Mouse (Mus musculus): ENCODE data around the gene Foxa2. TPM values are rescaled to one million over a fixed set of nuclear protein-coding genes. Genes with fewer than 3 reads are reported as not detected.

Foxa2 gene
- polyA plus RNA-seq, 1 experiment: 0.55 TPM

DNA sequence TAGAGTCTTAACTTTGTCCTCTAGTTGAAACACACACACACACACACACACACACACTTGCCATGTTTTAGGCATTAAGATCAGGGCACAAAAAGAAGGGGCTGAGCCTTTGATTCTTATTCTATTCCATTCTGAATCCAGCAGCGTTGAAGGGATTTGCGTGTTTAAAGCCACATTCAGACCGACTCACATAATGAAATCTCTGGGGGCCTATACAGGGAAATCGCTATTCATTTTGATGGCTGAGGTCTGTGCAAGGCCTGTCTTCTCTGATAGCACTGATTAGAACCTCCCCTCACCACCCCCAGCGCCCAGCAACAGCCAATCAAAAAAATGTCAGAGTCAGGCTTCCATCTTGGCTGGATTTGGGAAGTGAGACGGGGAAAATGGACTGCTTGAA lies 13.9 kb upstream of the Foxa2 start:
- H3K27ac ChIP-seq (ENCODE audit: control insufficient read depth, insufficient read depth, low read length): no peak overlapping the region
- no peaks in the 10 kb centered on the region for H3K36me3 ChIP-seq (ENCODE audit: control insufficient read depth, insufficient read depth, low read length)
- no peaks in the 10 kb centered on the region for H3K4me1 ChIP-seq (replicated peaks; ENCODE audit: control insufficient read depth, insufficient read depth, low read length)
- DNase-seq: no peak
- H3K4me3 ChIP-seq (ENCODE audit: control insufficient read depth, insufficient read depth, low read length): no peak overlapping the region
- no peaks in the 10 kb centered on the region for H3K27me3 ChIP-seq (ENCODE audit: control insufficient read depth, insufficient read depth, low read length)
- TF ChIP-seq POLR2A (IDR thresholded peaks at IDR 0.05; ENCODE audit: control insufficient read depth, extremely low read depth, insufficient read depth, low read length, poor library complexity): no peak
- no peak for TF ChIP-seq CTCF (IDR thresholded peaks at IDR 0.05; ENCODE audit: borderline replicate concordance, control insufficient read depth, extremely low read depth, insufficient read depth, low read length, poor library complexity)
- WGBS: 85% methylated on average over 6 of the region's 6 CpGs

DNA sequence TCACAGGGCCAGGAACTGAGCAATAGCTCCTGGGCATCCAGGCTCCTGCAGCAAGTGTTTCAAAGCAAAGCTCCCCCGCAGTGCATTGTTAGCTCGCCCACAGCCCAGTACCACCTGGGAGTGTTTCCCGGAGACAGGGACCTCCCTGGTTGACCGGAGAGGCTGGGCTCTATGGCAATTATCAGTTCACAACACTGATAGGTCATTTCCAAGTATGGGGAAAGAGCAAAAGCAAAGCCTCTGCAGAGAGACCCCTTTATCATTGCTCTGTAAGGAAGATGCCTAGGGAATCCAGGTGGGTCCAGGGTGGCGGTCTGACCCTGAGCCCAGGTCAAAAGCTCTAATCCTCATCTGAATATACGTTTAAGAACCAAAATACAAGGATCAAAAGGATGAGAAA lies 6.6 kb upstream of the Foxa2 start:
- Histone ChIP-seq H3K27me3 (ENCODE audit: control insufficient read depth, insufficient read depth, low read length) (no peaks in the 10 kb centered on the region; the same call in 1 of the 2 replicates), H3K36me3 (ENCODE audit: control insufficient read depth, insufficient read depth, low read length) (no peaks in the 10 kb centered on the region)
- TF ChIP-seq CTCF (IDR thresholded peaks at IDR 0.05; ENCODE audit: borderline replicate concordance, control insufficient read depth, extremely low read depth, insufficient read depth, low read length, poor library complexity): no peak
- TF ChIP-seq POLR2A (IDR thresholded peaks at IDR 0.05; ENCODE audit: control insufficient read depth, extremely low read depth, insufficient read depth, low read length, poor library complexity): no peak

DNA sequence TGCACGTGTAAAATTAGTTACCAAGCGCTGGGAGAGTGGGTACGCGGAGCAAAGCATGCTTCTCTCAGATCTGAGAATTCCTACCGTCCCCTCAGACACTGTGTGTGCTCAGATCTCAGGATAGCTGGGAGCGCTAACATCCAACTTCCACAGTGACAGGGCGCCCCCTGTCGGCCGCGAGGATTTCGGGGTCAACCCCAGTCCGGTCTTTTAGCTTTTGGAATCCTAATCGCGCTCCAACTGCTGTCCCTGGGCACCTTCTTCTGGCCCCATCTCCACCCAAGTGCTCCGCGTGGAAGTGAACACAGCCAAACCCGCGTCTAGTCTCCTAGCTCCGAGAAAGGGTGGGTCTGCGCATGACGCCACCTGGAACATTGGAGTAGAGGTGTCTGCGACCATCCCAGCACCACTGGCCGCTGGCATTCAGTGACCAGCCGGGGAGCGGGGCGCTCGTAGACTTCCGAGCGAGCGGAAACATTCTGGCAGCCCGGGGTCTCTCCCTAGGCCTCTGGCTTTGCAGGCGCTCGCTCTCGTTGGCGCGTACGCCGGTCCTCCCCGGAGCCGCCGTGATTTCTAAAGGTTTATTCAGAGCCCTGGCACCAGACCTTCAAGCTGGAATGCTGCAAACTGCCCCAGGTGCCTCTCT lies 1.8 kb upstream of the Foxa2 start:
- TF ChIP-seq CTCF (IDR thresholded peaks at IDR 0.05; ENCODE audit: borderline replicate concordance, control insufficient read depth, extremely low read depth, insufficient read depth, low read length, poor library complexity) (0 out of 2 replicates have a peak, but pooled peaks have one; percentile 38), POLR2A (IDR thresholded peaks at IDR 0.05; ENCODE audit: control insufficient read depth, extremely low read depth, insufficient read depth, low read length, poor library complexity) (no peak)
- DNase-seq: peak; percentile 30
- Histone ChIP-seq H3K36me3 (ENCODE audit: control insufficient read depth, insufficient read depth, low read length) (no peaks in the 10 kb centered on the region), H3K4me1 (replicated peaks; ENCODE audit: control insufficient read depth, insufficient read depth, low read length) (no peaks in the 10 kb centered on the region), H3K27me3 (ENCODE audit: control insufficient read depth, insufficient read depth, low read length) (peaks cover 22% of the 10 kb centered on the region), H3K4me3 (ENCODE audit: control insufficient read depth, insufficient read depth, low read length) (no peak overlapping the region), H3K27ac (ENCODE audit: control insufficient read depth, insufficient read depth, low read length) (no peak overlapping the region)
- 5% methylated on average over 41 of the region's 41 CpGs for WGBS

More for the DNA sequence above, 6.6 kb upstream of the Foxa2 start:
- 37% methylated on average over 6 of the region's 6 CpGs for WGBS
- Histone ChIP-seq H3K4me3 (ENCODE audit: control insufficient read depth, insufficient read depth, low read length) (no peak overlapping the region), H3K4me1 (replicated peaks; ENCODE audit: control insufficient read depth, insufficient read depth, low read length) (no peaks in the 10 kb centered on the region), H3K27ac (ENCODE audit: control insufficient read depth, insufficient read depth, low read length) (no peak overlapping the region)
- DNase-seq: no peak

DNA sequence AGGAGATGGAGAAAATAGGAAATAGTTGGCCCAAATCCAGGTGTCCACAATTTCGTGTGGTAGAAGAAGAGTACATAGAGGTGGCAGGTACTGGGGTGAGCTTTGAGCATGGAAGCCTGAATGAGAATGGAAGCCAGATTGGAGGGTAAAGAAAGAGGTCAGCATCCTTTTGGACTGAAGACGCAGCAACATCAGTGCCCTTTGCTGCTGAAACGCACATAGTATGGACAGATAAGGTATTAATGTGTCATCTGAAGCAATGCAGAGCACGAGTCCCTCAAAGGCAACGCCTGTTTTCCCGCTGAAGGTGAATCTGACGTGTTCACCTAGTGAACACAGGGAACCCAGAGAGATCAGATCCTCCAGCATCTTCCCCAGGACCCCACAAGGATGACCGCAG lies 842 bp upstream of the Foxa2 start:
- TF ChIP-seq POLR2A (IDR thresholded peaks at IDR 0.05; ENCODE audit: control insufficient read depth, extremely low read depth, insufficient read depth, low read length, poor library complexity) (no peak), CTCF (IDR thresholded peaks at IDR 0.05; ENCODE audit: borderline replicate concordance, control insufficient read depth, extremely low read depth, insufficient read depth, low read length, poor library complexity) (no peak)
- H3K4me1 ChIP-seq (replicated peaks; ENCODE audit: control insufficient read depth, insufficient read depth, low read length): no peaks in the 10 kb centered on the region
- H3K36me3 ChIP-seq (ENCODE audit: control insufficient read depth, insufficient read depth, low read length): no peaks in the 10 kb centered on the region
- H3K4me3 ChIP-seq (ENCODE audit: control insufficient read depth, insufficient read depth, low read length): no peak overlapping the region
- WGBS: 15% methylated on average over 8 of the region's 8 CpGs
- no peak for DNase-seq
- H3K27ac ChIP-seq (ENCODE audit: control insufficient read depth, insufficient read depth, low read length): no peak overlapping the region
- H3K27me3 ChIP-seq (ENCODE audit: control insufficient read depth, insufficient read depth, low read length): peaks cover 24% of the 10 kb centered on the region

DNA sequence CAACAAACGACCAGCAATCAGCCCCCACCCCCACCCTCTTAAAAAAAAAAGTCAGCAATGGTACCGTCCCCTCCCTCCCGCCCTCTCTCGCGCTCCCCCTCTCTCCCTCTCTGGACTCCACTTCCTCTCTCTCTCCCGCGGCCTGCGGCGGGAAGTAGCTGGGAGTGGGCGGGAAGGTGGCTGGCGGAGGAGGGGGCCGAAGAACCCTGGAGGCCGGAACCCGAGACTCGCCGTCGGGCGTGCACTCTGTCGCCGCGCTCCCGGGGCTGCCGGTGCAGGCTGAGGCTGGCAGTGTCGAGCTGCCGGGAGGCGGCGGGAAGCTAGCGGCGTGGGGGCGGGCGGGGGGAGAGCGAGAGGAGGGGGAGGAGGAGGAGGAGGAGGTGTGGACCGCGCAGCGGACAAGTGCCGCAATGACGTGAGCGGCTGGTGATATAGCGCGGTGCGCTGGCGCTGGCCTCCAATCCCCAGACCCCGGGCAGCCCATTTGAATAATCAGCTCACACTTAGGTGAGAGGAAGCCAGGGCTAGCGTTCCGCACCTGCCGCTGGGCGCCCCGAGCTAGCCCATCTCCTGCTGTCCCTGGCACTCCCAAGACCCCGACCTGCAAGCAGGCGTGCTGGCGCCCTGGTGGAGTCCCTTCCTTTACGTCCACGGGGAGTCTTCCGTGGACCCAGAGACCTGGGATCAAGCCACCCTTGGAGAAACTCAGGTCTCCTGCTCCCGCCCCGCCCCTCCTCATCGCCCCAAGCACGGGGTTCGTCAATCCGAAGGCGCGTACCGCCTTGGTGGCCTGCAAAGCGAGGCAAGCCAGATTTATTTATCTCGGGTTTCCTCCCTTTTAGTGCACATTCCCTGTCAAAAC lies 601 bp downstream of the Foxa2 start:
- Histone ChIP-seq H3K27ac (ENCODE audit: control insufficient read depth, insufficient read depth, low read length) (no peak overlapping the region), H3K4me1 (replicated peaks; ENCODE audit: control insufficient read depth, insufficient read depth, low read length) (no peaks in the 10 kb centered on the region), H3K27me3 (ENCODE audit: control insufficient read depth, insufficient read depth, low read length) (peaks cover 27% of the 10 kb centered on the region), H3K36me3 (ENCODE audit: control insufficient read depth, insufficient read depth, low read length) (no peaks in the 10 kb centered on the region), H3K4me3 (ENCODE audit: control insufficient read depth, insufficient read depth, low read length) (no peak overlapping the region)
- TF ChIP-seq POLR2A (IDR thresholded peaks at IDR 0.05; ENCODE audit: control insufficient read depth, extremely low read depth, insufficient read depth, low read length, poor library complexity) (no peak), CTCF (IDR thresholded peaks at IDR 0.05; ENCODE audit: borderline replicate concordance, control insufficient read depth, extremely low read depth, insufficient read depth, low read length, poor library complexity) (no peak)
- WGBS: 3% methylated on average over 58 of the region's 65 CpGs
- no peak for DNase-seq

DNA sequence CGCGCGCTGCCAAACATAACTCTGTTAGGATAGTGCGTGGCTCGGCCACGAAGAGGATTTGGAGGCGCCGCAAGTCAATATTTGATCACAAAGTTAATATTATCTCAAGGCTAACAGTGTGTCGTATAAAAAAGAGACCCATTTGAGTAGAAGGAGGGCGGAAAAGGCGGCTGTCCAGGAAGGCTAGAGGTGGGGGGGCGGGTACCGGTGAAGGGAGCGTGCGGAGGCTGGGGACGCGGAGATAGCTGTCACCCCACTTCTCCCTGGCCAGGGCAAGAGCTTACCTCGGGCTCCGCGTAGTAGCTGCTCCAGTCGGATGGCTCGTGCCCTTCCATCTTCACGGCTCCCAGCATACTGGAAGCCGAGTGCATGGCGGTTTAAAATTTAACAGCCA lies 1.2 kb downstream of the Foxa2 start:
- WGBS: 4% methylated on average over 25 of the region's 25 CpGs
- no peaks in the 10 kb centered on the region for H3K36me3 ChIP-seq (ENCODE audit: control insufficient read depth, insufficient read depth, low read length)
- TF ChIP-seq CTCF (IDR thresholded peaks at IDR 0.05; ENCODE audit: borderline replicate concordance, control insufficient read depth, extremely low read depth, insufficient read depth, low read length, poor library complexity) (no peak), POLR2A (IDR thresholded peaks at IDR 0.05; ENCODE audit: control insufficient read depth, extremely low read depth, insufficient read depth, low read length, poor library complexity) (no peak)
- peaks cover 29% of the 10 kb centered on the region for H3K27me3 ChIP-seq (ENCODE audit: control insufficient read depth, insufficient read depth, low read length)
- no peaks in the 10 kb centered on the region for H3K4me1 ChIP-seq (replicated peaks; ENCODE audit: control insufficient read depth, insufficient read depth, low read length)
- H3K4me3 ChIP-seq (ENCODE audit: control insufficient read depth, insufficient read depth, low read length): no peak overlapping the region
- no peak overlapping the region for H3K27ac ChIP-seq (ENCODE audit: control insufficient read depth, insufficient read depth, low read length)
- no peak for DNase-seq

Data from thymus, adult 2 months (tissue).